Mouse (Mus musculus): Measurements from ENCODE around the gene Sel1l3.

The Sel1l3 gene

GRCm38 (mm10) chr5:53142587-53142986 is 71.1 kb downstream of the Sel1l3 start:
- DNase-seq (ENCODE audit: low read depth, low spot score): no peak

- no peak for DNase-seq (ENCODE audit: low read depth, low spot score)
These were observed 73.4 kb downstream of the Sel1l3 start for GRCm38 (mm10) chr5:53140158-53140927.

DNA sequence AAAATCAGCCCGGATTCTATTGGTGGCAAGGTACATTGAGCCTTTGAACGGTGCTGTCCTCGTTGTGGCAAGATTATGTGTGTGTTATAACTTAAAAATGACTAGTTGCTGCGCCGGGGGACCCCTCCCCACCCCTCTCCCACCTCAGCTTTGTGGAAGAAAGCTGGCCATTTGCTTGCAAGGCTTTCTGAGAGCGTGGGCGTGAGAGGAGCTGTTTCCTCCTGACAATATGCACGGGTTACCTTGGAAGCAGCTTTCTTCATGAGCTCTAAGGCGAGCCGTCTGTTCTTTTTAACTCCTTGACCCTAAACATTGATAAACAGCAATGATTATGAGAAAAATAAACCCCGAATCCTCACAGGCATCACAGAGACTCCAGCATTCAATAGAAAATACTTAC is 74.2 kb downstream of the Sel1l3 start:
- no peak for DNase-seq (ENCODE audit: low read depth, low spot score)

- no peak for DNase-seq (ENCODE audit: low read depth, low spot score)
These were observed 74.6 kb downstream of the Sel1l3 start for GRCm38 (mm10) chr5:53139140-53139539.

DNA sequence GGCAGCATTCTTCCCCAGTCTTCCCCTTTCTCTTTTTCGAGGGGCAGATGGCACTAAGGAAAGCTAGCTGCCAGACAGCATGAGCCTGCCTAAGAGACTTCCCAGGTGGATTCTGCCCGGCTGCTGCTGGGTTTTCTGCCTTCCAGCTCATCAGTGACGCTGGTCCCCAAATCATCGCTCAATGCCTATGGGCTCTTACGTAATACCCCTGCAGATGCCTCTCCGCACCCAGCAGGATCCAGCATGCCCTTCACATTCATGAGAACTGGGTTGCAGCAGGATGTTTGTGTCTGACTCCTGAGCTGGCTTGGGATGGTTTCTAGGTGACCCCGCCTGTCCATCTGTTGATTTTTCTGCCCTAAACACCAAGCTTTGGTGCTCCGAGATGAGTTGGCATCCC is 75.7 kb downstream of the Sel1l3 start:
- no peak for DNase-seq (ENCODE audit: low read depth, low spot score)

GRCm38 (mm10) chr5:53135984-53136383 is 77.7 kb downstream of the Sel1l3 start:
- no peak for DNase-seq (ENCODE audit: low read depth, low spot score)

- peak; percentile 35 for DNase-seq (ENCODE audit: low read depth, low spot score)
These were observed 79.7 kb downstream of the Sel1l3 start for GRCm38 (mm10) chr5:53134003-53134402.

DNA sequence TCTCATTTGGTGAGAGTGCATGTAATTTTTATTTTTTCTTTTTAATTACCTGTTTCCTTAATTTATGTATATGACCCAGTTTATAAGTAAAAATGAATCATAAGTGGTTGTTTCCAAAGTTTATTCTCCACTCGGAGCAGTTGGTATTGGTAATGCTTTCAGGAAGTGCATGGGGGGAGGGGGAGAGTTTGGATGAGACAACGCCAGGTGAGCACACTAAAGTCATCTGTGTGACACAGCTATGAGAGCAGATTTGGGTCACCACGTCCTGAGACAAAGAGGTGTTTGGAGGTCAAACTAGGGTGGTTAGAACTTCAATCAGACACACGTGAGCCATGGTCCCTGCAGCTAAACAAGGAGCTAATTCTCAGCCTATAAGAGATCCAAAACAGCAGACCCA is 89.0 kb downstream of the Sel1l3 start:
- DNase-seq (ENCODE audit: low read depth, low spot score): no peak

GRCm38 (mm10) chr5:53123525-53124286 is 90.0 kb downstream of the Sel1l3 start:
- peak; percentile 33 for DNase-seq (ENCODE audit: low read depth, low spot score)

DNA sequence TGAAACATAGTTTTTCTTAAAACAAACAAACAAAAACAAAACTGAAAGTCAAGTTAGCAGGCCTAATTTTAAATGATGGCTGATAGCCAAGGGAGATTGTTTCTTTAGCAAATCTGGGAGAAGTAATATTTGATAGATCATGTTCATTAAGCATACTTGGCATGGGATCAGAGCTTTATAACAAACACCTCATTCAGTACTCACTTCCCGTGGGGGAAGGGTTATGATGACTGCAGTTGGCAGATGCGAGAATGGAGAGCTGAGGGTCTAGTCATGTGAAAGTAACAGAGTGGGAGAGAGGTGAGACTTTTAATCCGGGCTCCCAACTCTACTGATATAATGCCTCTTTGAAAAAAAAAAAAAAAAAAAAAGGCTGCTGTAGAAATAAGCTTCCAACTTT is 94.0 kb downstream of the Sel1l3 start:
- DNase-seq (ENCODE audit: low read depth, low spot score): no peak

DNA sequence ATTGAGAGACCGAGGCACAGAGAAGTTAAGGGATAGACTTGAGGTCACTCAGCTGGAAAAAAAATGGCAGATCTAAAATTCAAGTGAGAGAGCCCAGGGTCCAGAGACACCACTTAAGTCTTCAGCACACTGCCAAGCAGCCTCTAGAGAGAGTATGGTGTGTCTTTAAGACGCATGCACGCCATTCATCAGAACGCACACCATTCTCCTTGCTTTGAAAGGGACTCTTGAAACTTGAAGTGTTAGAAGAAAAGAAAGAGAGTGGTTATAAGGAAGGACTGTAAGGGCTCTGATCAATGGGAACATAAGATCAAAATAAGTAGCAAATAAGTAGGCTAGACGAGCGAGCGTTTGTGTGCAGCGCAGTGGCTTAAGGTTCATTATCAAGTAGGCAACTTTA is 95.5 kb downstream of the Sel1l3 start:
- DNase-seq (ENCODE audit: low read depth, low spot score): no peak

DNA sequence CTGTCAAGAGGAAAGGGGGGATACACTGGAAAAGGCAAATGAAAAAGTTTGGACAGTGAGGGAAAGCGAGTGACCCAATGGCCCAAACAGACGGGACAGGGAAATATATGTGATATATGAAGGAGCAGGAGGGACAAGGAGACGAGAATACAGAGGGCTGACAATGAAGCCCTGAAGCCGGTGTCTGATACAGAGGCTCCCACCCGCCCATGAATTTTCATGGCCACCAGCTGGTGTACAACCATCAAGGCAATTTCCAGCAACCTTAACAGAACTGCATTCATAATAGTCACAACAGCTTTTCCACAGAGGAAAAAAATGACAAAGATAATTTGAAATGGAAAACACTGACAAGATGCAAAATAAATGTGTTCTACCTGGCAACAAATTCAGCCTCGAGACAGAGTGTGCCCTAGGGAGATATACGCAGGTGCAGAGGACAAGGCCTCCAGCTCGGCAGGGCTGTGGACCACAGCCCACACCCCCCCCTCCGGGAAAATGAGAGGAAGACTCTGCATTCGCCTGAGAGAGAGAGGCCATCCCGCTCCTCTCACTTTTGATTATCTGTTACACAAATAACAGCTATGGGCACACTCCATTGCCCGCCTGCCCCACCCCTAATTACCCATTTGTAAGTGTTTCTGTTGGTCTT is 99.0 kb downstream of the Sel1l3 start:
- no peak for DNase-seq (ENCODE audit: low read depth, low spot score)

DNA sequence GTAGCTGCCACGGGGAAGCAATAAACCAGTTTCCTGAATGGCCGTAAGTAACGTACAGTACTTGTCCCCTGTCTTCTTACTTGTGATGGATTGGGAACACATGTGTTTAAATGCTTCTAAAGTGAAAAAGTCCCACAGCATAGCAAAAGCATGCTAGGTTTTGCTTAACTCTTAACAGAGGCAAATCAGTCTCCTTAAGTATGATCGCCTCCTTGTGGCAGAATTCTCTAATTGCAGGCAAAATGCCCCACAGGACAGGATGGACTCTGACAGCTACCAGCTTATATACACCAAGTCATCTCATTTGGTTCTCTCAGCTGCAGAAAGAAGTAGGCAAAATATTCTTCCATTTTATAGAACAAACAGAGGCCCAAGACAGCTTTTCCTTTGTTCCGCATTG is 100.8 kb downstream of the Sel1l3 start:
- peak; percentile 72 for DNase-seq (ENCODE audit: low read depth, low spot score)

GRCm38 (mm10) chr5:53111036-53111435 is 102.7 kb downstream of the Sel1l3 start:
- no peak for DNase-seq (ENCODE audit: low read depth, low spot score)

GRCm38 (mm10) chr5:53110225-53110624 is 103.5 kb downstream of the Sel1l3 start:
- DNase-seq (ENCODE audit: low read depth, low spot score): no peak

DNA sequence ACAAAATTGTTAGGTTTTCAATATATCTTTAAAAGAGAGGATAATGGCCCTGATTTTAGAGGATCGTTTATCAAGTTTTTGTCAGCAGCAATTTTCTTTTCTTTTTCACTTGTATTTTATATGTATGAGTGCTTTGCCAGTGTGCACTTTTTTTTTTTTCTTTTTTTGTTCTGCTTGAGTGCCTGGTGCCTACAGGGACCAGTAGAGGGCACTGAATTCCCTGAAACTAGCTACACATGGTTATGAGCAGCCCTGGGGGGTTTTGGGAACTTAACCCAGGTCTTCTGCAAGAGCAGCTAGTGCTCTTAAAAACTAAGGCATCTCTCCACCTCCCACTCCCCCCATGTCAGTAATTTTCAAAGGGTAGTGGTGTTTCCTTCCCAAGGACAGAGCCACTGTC is 105.1 kb downstream of the Sel1l3 start:
- DNase-seq (ENCODE audit: low read depth, low spot score): peak; percentile 20

DNA sequence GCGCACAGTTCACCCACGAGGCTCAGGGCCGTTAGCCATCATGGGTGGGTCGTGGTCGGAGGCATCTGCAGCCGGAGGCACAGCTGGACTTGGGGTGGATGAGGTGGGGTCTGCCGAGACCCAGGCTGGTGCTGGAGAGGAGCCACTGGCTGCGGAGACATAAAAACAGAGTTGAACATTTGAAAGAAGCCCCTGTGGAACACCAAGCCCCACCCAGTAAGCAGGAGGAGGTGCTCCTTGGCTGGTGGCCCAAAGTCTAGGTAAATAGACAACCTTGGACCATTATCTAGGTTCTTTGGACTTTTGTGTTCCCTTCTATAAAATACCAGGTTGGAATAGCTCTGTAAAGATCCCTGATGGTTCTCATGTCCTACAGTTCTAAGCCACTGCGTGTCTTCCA is 105.7 kb downstream of the Sel1l3 start:
- no peak for DNase-seq (ENCODE audit: low read depth, low spot score)

DNA sequence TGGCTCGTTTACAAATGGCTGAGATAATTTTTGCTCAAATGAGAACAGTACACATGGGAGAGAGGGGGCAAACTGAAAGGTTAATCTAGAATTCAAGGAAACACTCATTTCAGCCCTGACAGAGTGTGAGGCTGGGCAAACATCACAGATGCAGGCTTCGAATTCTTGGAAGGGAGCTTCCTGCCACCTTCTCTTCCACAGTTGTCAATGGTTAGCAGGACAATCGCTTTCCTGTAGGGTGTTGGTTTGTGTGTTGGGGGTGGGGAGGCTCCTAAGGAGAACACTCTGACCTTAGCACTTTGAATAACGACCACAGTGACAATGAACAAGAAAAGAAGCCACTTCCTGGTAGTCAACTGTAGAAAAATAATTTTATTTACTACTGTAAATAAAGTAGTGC is 107.0 kb downstream of the Sel1l3 start:
- no peak for DNase-seq (ENCODE audit: low read depth, low spot score)

- no peak for DNase-seq (ENCODE audit: low read depth, low spot score)
These were observed 107.6 kb downstream of the Sel1l3 start for GRCm38 (mm10) chr5:53106125-53106524.

- peak; percentile 40 for DNase-seq (ENCODE audit: low read depth, low spot score)
These were observed 108.0 kb downstream of the Sel1l3 start for GRCm38 (mm10) chr5:53105716-53106115.

DNA sequence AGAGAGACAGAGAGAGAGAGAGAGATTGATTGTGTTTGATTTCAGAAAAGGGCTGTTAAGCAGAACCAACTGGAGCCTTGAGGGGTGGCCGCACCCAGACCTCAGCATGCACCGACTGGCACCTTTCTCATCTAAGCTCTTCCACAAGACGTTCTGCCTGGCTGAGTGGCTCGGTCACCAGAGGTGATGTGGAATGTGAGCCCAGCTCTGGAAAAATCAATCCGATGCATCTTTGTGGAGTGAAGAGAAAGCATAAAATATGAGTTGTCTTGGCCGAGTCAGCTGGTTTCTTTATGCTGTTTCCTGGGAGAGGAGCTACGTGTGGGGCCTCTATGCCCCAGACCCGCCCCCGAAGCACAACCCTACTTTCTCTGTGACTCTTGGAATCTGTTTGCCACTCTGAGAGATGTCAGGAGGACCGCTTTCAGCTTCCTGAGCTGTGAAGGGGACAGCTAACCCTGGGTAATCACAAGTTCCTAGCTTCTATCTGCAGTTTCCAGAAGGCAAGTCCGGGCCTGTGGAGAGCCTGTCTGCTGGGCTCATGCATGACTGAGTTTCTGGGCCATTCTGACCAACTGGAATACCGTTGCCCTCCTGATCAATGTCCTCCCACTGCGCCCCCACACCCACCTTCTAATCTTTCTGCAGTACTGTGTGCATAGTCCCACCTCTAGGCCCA is 109.4 kb downstream of the Sel1l3 start:
- no peak for DNase-seq (ENCODE audit: low read depth, low spot score)

- DNase-seq (ENCODE audit: low read depth, low spot score): no peak
These were observed 111.8 kb downstream of the Sel1l3 start for GRCm38 (mm10) chr5:53101848-53102473.

Data from ES-CJ7 (cell line).